Mouse (Mus musculus): ENCODE measurements around the gene Rfx8. TPM values are rescaled to one million over a fixed set of nuclear protein-coding genes. Genes with fewer than 3 reads are reported as not detected.
"Not testable (repeated sequence)": the region's sequence is repeated elsewhere in the genome, so short reads cannot be mapped to it uniquely, and the experiment has no call there.

Rfx8 gene
- total RNA-seq, 1 experiment from 2014 or later = 0.65 TPM

DNA sequence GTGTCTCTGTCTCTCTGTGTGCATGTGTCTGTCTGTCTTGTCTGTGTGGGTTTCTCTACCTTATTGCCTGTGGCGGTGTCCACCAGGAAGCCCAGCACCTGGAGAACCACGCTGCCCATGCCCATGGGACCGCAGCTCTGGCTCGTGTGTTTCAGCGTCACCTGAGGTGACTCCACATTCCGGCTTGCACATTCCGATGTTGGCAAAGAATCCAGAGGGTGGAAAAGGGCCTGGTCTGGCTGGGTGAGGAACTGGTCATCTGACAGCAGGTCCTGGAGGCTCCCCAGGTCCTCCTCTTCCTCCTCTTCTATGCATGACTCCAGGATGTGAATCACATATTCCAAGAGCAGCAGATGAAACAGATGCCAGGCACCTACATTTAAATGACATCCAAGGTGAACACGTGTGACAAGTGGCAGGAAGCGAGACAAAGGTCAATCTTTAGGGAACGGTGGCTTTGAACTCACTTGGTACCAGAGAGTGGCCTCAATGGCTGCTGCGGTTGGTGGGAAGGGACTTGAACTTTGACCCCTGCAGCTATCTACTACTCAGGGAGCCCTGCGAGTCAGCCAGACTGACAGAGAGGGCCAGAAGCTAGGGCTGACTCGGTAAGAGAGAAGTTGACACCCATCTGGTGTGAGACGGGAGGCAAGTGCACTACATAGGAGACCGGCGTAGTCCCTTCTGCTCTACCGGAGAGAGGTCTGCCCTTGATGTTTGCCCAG lies 50.4 kb downstream of the Rfx8 start:
- no peak for ATAC-seq (replicated peaks in 1 of 2; ENCODE audit: insufficient read depth in 1 of 2, low FRiP score in 2 of 2, low TSS enrichment in 1 of 2, low read depth in 1 of 2, poor library complexity in 2 of 2, severe bottlenecking in 2 of 2)

DNA sequence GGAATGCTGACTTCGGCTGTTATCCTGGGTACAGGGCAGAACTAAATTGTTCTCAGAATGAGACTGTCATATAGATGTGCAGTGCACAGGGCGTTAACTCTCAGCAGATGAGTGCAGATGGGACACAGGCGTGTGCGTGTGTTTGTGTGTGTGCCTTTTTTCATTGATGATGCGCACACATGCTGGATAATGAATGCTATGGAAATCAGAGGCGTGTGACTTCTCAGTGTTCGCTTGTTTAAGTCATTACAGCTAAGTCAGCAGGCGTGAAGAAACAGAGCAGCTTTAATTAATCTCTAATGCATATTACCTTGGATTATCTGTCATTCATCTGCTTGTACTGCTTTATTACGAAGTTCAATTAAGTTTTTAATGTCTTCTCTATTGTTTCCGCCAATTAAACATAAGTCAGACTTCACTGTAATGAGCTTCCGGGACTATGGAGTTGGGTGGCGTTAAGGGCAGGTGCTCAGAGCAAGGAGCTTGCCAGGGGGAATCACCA lies 54.0 kb downstream of the Rfx8 start:
- no peak for ATAC-seq (replicated peaks in 1 of 2; ENCODE audit: insufficient read depth in 1 of 2, low FRiP score in 2 of 2, low TSS enrichment in 1 of 2, low read depth in 1 of 2, poor library complexity in 2 of 2, severe bottlenecking in 2 of 2)

DNA sequence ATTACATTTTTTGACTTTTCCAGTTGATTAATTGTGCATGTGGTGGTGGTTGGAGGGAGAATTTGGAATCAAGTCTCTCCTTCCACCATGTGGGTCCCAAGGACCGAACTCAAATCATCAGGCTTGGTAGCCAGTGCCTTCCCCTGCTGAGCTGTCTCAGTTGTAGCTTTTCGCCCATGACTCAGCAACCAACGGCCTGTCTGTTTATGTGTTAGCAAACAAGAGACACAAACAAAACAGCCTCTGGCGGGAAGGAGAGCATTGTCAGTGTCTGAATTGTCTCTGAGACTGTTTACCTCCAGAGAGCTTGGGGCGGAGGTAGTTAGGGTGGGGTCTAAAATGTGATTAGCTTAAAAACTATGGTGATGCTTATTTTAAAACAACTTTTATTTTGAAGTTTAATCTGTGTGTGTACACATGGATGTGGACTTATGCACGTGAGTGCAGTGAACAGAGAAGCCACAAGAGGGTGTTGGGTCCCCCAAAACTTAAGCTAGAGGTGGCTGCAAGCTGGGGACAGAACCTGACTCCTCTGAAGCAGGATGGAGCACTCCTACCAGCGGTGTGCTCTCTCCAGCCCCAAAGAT lies 56.7 kb downstream of the Rfx8 start:
- ATAC-seq (replicated peaks in 1 of 2; ENCODE audit: insufficient read depth in 1 of 2, low FRiP score in 2 of 2, low TSS enrichment in 1 of 2, low read depth in 1 of 2, poor library complexity in 2 of 2, severe bottlenecking in 2 of 2) = no peak

DNA sequence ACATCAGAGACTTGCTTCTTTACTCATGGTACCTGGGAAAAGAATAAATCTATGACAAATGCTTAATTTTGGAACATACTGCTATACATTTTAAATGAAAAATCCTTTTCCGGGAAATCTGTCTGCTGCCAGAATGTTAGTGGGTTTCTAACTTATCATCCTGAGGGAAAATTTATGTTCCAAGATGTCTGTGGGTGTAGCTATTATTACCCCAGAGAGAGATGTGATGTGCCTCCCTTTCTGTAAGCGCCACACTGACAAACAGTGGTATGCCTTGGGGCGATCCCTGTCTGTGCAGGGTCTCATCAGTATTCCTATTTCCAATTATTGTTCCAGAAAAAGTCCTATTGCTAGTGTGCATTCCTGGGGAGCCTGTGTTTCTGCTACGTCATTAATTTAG lies 57.7 kb downstream of the Rfx8 start:
- no peak for ATAC-seq (replicated peaks in 1 of 2; ENCODE audit: insufficient read depth in 1 of 2, low FRiP score in 2 of 2, low TSS enrichment in 1 of 2, low read depth in 1 of 2, poor library complexity in 2 of 2, severe bottlenecking in 2 of 2)

DNA sequence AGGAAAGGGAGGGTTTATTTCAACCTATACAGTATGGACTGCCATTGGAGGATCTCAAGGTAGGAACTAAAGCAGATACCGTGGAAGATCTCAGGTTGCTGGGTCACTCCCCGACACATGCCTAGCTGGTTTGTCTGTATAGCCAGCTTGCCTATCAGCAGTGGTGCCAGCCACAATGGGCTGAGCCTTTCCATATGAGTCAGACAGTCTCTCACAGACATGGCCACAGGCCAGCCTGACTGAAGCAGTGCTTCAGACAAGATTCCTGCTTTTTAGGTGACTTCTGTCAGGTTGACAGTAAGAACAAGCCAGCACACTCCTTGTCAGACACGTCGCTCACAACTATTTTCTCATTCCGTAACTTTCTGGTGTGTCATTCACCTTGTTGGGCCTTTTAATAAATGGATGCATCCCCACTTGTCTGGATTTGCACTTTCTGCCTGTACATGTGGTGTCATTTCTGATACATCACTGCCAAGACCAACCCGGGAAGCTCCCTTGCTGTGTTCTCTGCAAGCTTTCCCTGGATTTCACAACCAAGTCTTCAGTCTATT lies 63.7 kb downstream of the Rfx8 start:
- ATAC-seq (replicated peaks in 1 of 2; ENCODE audit: insufficient read depth in 1 of 2, low FRiP score in 2 of 2, low TSS enrichment in 1 of 2, low read depth in 1 of 2, poor library complexity in 2 of 2, severe bottlenecking in 2 of 2) = no peak

DNA sequence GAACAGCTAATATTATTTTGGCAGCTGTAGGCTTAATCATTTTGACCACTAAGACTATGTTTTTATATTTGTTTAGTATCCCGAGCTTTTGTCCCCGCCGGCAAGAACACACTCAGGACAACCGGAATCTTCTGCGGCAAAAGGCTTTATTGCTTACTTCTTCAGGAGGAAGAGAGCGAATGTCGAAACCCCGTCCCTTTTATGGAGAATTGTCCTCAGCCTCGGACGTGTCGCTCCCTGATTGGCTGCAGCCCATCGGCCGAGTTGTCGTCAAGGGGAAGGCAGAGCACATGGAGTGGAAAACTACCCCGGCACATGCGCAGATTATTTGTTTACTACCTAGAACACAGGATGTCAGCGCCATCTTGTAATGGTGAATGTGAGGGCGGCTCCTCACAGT lies 65.9 kb downstream of the Rfx8 start:
- ATAC-seq (replicated peaks in 1 of 2; ENCODE audit: insufficient read depth in 1 of 2, low FRiP score in 2 of 2, low TSS enrichment in 1 of 2, low read depth in 1 of 2, poor library complexity in 2 of 2, severe bottlenecking in 2 of 2) = not testable (repeated sequence)

DNA sequence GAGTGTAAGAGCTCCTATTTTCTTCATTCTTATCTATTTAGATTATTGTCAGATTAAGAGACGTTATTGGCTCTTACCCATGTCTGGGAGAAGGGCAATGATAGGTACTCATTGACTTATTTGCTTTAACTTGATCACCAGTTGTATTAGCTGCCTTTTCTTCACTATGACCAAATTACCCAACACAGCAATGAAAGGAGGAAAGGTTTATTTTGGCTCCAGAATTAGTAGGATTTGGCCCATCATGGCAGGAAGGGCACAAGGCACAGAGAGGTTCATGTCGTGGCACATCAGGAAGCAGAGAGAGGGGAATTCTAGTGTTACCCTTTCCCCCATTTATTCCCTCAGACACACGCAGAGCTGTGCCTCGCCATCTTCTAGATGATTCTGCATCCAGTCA lies 67.8 kb downstream of the Rfx8 start:
- no peak for ATAC-seq (replicated peaks in 1 of 2; ENCODE audit: insufficient read depth in 1 of 2, low FRiP score in 2 of 2, low TSS enrichment in 1 of 2, low read depth in 1 of 2, poor library complexity in 2 of 2, severe bottlenecking in 2 of 2)

DNA sequence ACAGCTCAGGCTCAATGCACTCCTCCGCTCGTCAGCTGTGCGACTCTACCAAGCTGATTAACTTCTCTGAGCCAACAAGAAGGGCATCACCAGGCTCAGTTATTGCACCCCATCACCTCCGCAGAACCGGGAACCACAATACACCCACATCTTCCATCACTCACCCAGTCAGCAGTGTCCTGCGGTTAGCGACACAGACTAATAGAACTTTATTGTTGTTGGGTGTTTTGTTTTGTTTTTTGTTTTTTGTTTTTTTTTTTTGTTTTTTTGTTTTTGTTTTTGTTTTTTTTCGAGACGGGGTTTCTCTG lies 69.6 kb downstream of the Rfx8 start, which contains the start of gene Creg2:
TSS of gene Creg2 (minus strand) at position 234 of the 308 bp plus-strand sequence.
- ATAC-seq (replicated peaks in 1 of 2; ENCODE audit: insufficient read depth in 1 of 2, low FRiP score in 2 of 2, low TSS enrichment in 1 of 2, low read depth in 1 of 2, poor library complexity in 2 of 2, severe bottlenecking in 2 of 2) = peak in 1 of 2 experiments; percentile 41; a peak in 1 of 4 replicates

DNA sequence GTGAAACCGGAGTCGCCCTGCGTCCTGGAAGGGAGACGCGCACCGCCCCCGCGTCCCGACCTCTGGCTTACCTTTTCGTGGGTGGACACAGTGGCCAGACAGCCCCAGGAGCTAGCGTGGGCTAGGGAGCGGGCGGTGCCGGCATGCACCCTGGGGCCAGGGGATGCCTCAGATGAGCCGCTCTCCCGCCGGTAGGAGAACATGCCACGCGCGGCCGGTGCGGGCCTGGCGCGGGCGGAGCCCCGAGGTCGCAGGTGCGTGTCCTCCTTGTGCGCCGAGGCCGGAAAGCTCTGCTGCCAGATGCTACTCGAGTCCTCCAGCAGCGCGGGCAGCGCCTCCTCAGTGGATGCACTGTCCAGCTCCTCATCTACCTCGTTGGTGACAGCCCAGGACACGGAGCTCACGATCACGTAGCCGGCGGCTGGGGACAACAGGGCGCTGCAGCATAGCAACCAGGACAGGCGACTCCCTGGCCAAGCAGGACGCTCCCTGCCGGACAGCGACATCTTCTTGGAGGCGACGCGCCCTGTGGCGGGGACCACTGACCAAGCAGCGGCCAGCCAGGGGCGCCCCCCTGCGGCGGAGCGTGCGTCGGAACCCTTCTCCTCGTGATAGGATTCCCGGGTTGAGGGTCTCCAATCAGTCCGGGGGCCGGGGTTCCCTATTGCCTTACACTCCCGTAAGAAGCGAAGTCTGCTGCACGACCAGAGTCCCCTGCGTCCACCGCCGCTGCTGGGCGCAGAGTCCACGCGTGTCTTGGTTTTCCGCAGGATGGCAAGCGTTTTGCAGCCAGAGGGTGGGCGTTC lies 70.2 kb downstream of the Rfx8 start:
- ATAC-seq (replicated peaks in 1 of 2; ENCODE audit: insufficient read depth in 1 of 2, low FRiP score in 2 of 2, low TSS enrichment in 1 of 2, low read depth in 1 of 2, poor library complexity in 2 of 2, severe bottlenecking in 2 of 2) = peak; percentile 22 to 47

DNA sequence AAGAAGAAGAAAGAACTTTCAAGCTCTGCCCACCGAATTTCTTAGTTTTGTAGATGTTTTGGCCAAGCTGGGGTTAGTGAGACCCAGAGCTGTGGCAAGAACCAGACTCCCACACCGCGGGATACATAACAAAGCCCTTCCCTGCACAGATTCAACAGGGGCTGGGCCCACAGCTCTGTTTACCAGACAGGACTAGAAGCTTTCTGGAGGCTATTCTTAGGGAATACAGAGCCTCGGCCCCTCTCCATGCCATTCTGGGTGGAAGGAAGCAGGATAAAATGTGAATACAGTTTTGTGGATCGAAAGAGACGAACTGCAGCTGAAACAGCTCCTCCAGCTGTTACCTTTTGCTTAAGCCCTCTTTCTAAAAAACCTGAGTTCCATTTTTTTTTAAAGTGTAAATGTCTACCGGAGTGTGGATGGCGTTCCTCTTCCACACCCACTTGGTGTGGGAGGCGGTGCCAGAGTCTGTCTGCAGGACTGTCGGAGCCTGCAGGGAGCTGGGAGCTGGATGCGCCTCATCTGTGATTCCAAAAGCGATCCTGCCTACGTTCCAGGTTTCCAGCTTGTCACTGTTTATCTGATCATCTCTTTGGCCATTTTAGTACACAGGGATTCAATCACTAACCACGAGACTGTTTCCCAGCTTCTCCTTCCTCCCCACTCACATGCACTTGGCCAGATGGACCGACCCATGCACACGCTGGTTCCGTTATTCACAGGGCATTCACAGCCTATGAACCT lies 70.9 kb downstream of the Rfx8 start:
- ATAC-seq (replicated peaks in 1 of 2; ENCODE audit: insufficient read depth in 1 of 2, low FRiP score in 2 of 2, low TSS enrichment in 1 of 2, low read depth in 1 of 2, poor library complexity in 2 of 2, severe bottlenecking in 2 of 2) = peak in 1 of 2 experiments; percentile 52; a peak in 1 of 4 replicates

DNA sequence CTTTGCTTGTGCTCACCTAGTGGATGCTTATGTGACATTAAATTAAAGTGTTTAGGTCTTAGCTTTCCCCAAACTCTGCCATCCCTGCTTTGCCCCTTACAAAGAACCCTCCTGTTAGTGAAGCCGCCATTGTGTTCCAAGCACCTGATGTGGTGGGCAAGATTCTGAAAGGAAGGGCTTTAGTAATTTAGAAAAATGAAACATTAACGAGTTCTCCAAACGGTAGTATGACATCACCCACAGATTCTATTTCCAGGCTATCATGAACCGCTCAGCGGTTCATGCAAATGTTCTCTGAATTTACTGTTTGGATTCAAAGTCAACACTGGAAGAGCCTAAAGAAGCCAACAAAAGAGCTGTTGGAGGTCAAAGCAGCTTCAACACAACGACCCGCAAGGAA lies 72.2 kb downstream of the Rfx8 start:
- no peak for ATAC-seq (replicated peaks in 1 of 2; ENCODE audit: insufficient read depth in 1 of 2, low FRiP score in 2 of 2, low TSS enrichment in 1 of 2, low read depth in 1 of 2, poor library complexity in 2 of 2, severe bottlenecking in 2 of 2)

DNA sequence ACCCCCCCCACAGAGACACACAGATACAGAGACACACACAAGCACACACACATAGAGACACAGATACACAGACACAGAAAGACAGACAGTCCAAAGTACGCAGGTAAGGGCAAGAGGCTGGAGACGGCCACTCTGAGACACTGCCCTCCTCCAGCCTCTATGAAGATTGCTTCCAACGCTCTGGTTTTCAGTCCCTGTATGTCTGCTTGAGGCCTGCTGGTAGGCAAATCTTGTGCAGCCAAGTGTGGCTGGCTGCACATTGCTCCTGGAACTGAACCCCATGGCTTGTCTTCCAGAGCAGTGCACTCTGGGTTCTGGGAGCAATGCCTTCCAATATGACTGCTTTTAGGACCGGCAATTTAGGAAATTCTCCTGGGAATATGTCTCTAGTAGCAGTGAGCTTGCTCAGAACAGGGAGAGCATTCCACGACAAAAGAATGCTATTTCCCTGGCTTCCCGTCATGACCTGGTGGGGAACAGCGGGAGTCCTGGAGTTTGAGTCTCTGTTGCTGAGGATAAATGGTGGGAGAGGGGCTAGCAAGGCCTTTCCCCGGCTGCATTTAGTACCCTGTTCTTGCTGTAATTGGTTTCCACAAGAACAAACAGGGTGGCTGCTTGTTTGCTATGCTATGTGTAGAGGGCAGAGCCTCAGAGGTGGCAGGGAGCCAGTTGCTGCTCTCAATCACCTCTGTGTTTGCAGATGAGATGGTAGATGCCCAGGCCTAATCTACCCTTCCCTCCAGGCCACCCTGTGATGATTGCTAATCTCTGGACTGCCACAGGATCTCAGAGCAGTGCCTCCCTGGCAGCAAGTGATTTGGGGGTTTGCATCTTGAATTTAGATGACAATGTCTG lies 74.7 kb downstream of the Rfx8 start:
- ATAC-seq (replicated peaks in 1 of 2; ENCODE audit: insufficient read depth in 1 of 2, low FRiP score in 2 of 2, low TSS enrichment in 1 of 2, low read depth in 1 of 2, poor library complexity in 2 of 2, severe bottlenecking in 2 of 2) = no peak

DNA sequence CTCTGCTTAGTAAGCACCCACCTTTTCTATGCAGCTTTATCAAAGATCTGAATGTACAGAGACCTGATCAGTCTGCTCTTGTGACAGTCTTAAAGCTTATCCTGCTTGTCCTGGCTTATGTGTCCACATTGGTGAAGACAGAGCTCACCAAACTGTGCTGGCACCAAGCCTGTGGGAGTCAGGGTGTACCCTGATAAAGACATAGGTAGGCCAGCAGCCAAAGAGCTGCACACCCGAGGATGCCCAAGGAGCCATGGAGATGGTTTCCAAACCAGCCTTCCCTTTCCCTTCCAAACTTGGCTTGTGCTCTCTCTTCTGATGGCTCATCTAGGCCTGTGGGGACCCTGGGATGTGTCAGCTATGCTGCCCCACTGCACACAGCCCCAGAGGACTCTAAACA lies 76.5 kb downstream of the Rfx8 start:
- peak in 1 of 2 experiments; percentile 21; a peak in 1 of 4 replicates for ATAC-seq (replicated peaks in 1 of 2; ENCODE audit: insufficient read depth in 1 of 2, low FRiP score in 2 of 2, low TSS enrichment in 1 of 2, low read depth in 1 of 2, poor library complexity in 2 of 2, severe bottlenecking in 2 of 2)

DNA sequence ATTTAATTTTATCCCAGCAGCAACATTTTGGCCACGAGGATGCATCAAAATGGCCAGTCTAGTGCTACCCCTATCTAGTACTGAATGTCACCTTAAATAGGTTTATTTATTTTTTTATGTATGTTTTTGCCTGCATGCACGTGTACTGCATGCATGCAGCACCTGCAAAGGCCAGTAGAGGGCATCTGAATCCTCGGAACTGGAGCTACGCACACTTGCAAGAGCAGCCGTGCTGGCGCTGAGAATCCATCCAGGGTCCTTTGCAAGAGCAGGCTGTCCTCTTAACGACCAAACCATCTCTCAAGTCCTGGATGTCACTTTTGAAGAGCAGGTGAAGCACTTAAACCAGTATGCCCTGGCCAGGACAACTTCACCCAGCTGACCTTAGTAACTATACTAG lies 79.1 kb downstream of the Rfx8 start:
- ATAC-seq (replicated peaks in 1 of 2; ENCODE audit: insufficient read depth in 1 of 2, low FRiP score in 2 of 2, low TSS enrichment in 1 of 2, low read depth in 1 of 2, poor library complexity in 2 of 2, severe bottlenecking in 2 of 2) = no peak

DNA sequence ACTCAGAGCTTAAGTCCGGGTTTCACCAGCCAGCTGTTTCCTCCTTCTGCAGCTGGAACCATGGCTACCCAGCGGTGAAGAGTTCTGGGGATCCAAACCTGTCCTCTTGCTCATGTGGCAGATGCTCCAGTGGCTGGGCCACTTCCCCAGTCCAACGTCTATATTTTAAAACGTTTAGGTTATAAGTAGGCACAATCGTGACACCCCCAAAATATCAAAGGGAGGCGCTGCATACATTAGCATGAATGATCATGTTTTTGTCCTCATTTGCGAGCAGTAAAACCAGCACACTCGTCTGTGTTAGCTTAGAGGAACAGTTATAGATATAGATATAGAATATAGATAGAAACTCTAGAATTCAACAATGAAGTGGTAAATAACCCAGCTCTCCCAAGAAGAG lies 83.7 kb downstream of the Rfx8 start:
- ATAC-seq (replicated peaks in 1 of 2; ENCODE audit: insufficient read depth in 1 of 2, low FRiP score in 2 of 2, low TSS enrichment in 1 of 2, low read depth in 1 of 2, poor library complexity in 2 of 2, severe bottlenecking in 2 of 2) = no peak

DNA sequence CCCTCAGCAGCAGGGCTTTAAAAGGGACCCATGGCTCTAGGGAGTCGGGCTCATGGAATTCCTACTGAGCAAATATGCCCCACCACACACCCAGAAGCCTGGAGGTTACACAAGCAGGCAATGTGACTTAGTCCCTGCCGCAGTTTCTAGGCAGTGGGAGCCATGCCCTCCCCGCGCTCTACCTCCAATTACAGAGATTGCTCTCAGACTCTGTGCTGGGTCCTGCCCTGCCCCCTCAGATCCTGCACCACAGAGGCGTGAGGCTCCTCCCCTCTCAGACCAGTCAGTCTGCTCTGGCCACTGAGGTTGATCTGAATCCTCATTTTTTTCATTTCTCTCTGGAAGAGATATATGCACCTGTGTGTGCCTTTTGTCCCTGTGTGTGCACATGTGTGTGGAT lies 84.1 kb downstream of the Rfx8 start:
- ATAC-seq (replicated peaks in 1 of 2; ENCODE audit: insufficient read depth in 1 of 2, low FRiP score in 2 of 2, low TSS enrichment in 1 of 2, low read depth in 1 of 2, poor library complexity in 2 of 2, severe bottlenecking in 2 of 2) = peak in 1 of 2 experiments; percentile 53; a peak in 3 of 4 replicates

Data from hematopoietic stem cell, adult 5-6 weeks (primary cell).